Comparison of ENCODE assay signal across 11 mouse cellular contexts in genomic region chr13:17975891-17976290, GRCm38 (mm10). TPM values are rescaled to one million over a fixed set of nuclear protein-coding genes. Genes with fewer than 3 reads are reported as not detected.
DNase-seq lines count a peak whose midpoint lies in the region; ATAC-seq and TF ChIP-seq lines count a peak whose summit lies in the region.
"Had no signal": no experiment of that assay in that cellular context is flagged by ENCODE, and none has a peak within 500 bp of the region (broad histone marks: within the 10 kb centered on the region; RNA-seq: fewer than 3 reads in every experiment).

No protein-coding gene starts in this region.

- H3K4me3 ChIP-seq in heart, embryonic 11.5 days (ENCODE audit: low read depth, low read length): no peak overlapping the region
- no peak overlapping the region for H3K4me3 ChIP-seq in midbrain, postnatal 0 days (ENCODE audit: low read depth, low read length)
- no peak overlapping the region for H3K4me3 ChIP-seq in thymus, adult 2 months (ENCODE audit: control insufficient read depth, insufficient read depth, low read length)
- H3K4me3 ChIP-seq: embryonic facial prominence, embryonic 12.5 days; liver, embryonic 13.5 days had no signal

- WGBS in heart, embryonic 11.5 days (ENCODE audit: insufficient replicate concordance): 35% methylated on average over 2 of the region's 2 CpGs
- WGBS in midbrain, postnatal 0 days: 72% methylated on average over 2 of the region's 2 CpGs
- 2% methylated on average over 2 of the region's 2 CpGs for WGBS in thymus, adult 2 months

- no peaks in the 10 kb centered on the region for H3K27me3 ChIP-seq in heart, embryonic 11.5 days (ENCODE audit: control insufficient read depth, insufficient read depth, low read length)
- no peaks in the 10 kb centered on the region for H3K27me3 ChIP-seq in midbrain, postnatal 0 days (ENCODE audit: insufficient read depth, low read length)
- no peaks in the 10 kb centered on the region for H3K27me3 ChIP-seq in thymus, adult 2 months (ENCODE audit: control insufficient read depth, insufficient read depth, low read length)
- H3K27me3 ChIP-seq: embryonic facial prominence, embryonic 12.5 days had no signal

- no peaks in the 10 kb centered on the region for H3K4me1 ChIP-seq in heart, embryonic 11.5 days (ENCODE audit: control insufficient read depth, insufficient read depth, low read length)
- no peaks in the 10 kb centered on the region for H3K4me1 ChIP-seq in midbrain, postnatal 0 days (ENCODE audit: insufficient read depth, low read length)
- no peaks in the 10 kb centered on the region for H3K4me1 ChIP-seq in thymus, adult 2 months (replicated peaks; ENCODE audit: control insufficient read depth, insufficient read depth, low read length)
- H3K4me1 ChIP-seq: embryonic facial prominence, embryonic 12.5 days; liver, embryonic 13.5 days had no signal

- TF ChIP-seq POLR2A in thymus, adult 2 months (IDR thresholded peaks at IDR 0.05; ENCODE audit: control insufficient read depth, extremely low read depth, insufficient read depth, low read length, poor library complexity): no peak

- 0 out of 2 replicates have a peak, but pooled peaks cover 3% of the 10 kb centered on the region for H3K9me3 ChIP-seq in heart, embryonic 11.5 days (replicated peaks; ENCODE audit: control insufficient read depth, low read length)
- no peaks in the 10 kb centered on the region for H3K9me3 ChIP-seq in midbrain, postnatal 0 days (ENCODE audit: low read length)
- H3K9me3 ChIP-seq: embryonic facial prominence, embryonic 12.5 days; liver, embryonic 13.5 days had no signal

- H3K9ac ChIP-seq in heart, embryonic 11.5 days (ENCODE audit: low read depth, low read length): no peak overlapping the region
- H3K9ac ChIP-seq in midbrain, postnatal 0 days (replicated peaks; ENCODE audit: low read length, poor library complexity, severe bottlenecking): no peak overlapping the region
- H3K9ac ChIP-seq: embryonic facial prominence, embryonic 12.5 days; liver, embryonic 13.5 days had no signal

- H3K36me3 ChIP-seq in heart, embryonic 11.5 days (ENCODE audit: control insufficient read depth, insufficient read depth, low read length): no peaks in the 10 kb centered on the region
- H3K36me3 ChIP-seq in midbrain, postnatal 0 days (ENCODE audit: insufficient read depth, low read length): no peaks in the 10 kb centered on the region
- no peaks in the 10 kb centered on the region for H3K36me3 ChIP-seq in thymus, adult 2 months (ENCODE audit: control insufficient read depth, insufficient read depth, low read length)
- H3K36me3 ChIP-seq: embryonic facial prominence, embryonic 12.5 days; liver, embryonic 13.5 days had no signal

- H3K4me2 ChIP-seq in heart, embryonic 11.5 days: no peak overlapping the region
- H3K4me2 ChIP-seq in midbrain, postnatal 0 days (ENCODE audit: low read depth, low read length, poor library complexity, severe bottlenecking): no peak overlapping the region
- H3K4me2 ChIP-seq: embryonic facial prominence, embryonic 12.5 days; liver, embryonic 13.5 days had no signal

- H3K27ac ChIP-seq in heart, embryonic 11.5 days (ENCODE audit: low read depth, low read length): no peak overlapping the region
- no peak overlapping the region for H3K27ac ChIP-seq in midbrain, postnatal 0 days (ENCODE audit: low read depth, low read length)
- no peak overlapping the region for H3K27ac ChIP-seq in thymus, adult 2 months (ENCODE audit: control insufficient read depth, insufficient read depth, low read length)
- H3K27ac ChIP-seq: embryonic facial prominence, embryonic 12.5 days; liver, embryonic 13.5 days had no signal

- DNase-seq in heart, adult 8-10 months (ENCODE audit: low spot score): peak; percentile 50
- DNase-seq in urinary bladder, postnatal 14 days (ENCODE audit: low spot score): peak; percentile 24
- no peak for DNase-seq in urinary bladder, adult 2 months (ENCODE audit: low spot score)
- DNase-seq in induced T-regulatory cell, adult 2 months (ENCODE audit: low read depth): peak; percentile 89
- no peak for DNase-seq in midbrain, postnatal 0 days (ENCODE audit: low spot score)
- DNase-seq in thymus, adult 2 months: no peak
- no peak for DNase-seq in cerebellum, adult 8-10 months
- DNase-seq: liver, embryonic 13.5 days had no signal

- no peak for TF ChIP-seq CTCF in midbrain, postnatal 0 days (IDR thresholded peaks at IDR 0.05)
- no peak for TF ChIP-seq CTCF in thymus, adult 2 months (IDR thresholded peaks at IDR 0.05; ENCODE audit: borderline replicate concordance, control insufficient read depth, extremely low read depth, insufficient read depth, low read length, poor library complexity)

- ATAC-seq in heart, embryonic 11.5 days (replicated peaks; ENCODE audit: insufficient number of reproducible peaks, low FRiP score, low TSS enrichment): no peak
- ATAC-seq in midbrain, postnatal 0 days (ENCODE audit: low FRiP score): no peak
- ATAC-seq: hindbrain, embryonic 16.5 days had no signal

RNA-seq across cellular contexts. Expression of gene Yae1d1, which starts 17.3 kb away (rescaled TPM):
- total RNA-seq in heart, adult 8-10 months (2022): 10 to 100 TPM; 35.2 to 43.6 (median 38.3) TPM
- 79.8 and 85.2 TPM in 2 replicates for polyA plus RNA-seq in heart, embryonic 11.5 days (2014; fragmentation: Nextera tagmentation; extraction: Ambion mirVana)
- polyA plus RNA-seq in urinary bladder, adult 2 months (2012; rRNA removed): 26.4 and 30.0 TPM in 2 replicates
- 16.7 and 22.7 TPM in 2 replicates for total RNA-seq in midbrain, postnatal 0 days (2014; rRNA removed)
- polyA plus RNA-seq in midbrain, postnatal 0 days (2015; fragmentation: Nextera tagmentation; extraction: Ambion mirVana): 58.4 and 62.6 TPM in 2 replicates
- polyA plus RNA-seq in thymus, adult 2 months (2012; rRNA removed): 6.6 and 7.3 TPM in 2 replicates

RNA-seq across cellular contexts. Expression of gene Rala, which starts 31.9 kb away (rescaled TPM):
- 10 to 100 TPM; 30.5 to 35.8 (median 33.9) TPM for total RNA-seq in heart, adult 8-10 months (2022)
- 85.4 and 89.9 TPM in 2 replicates for polyA plus RNA-seq in heart, embryonic 11.5 days (2014; fragmentation: Nextera tagmentation; extraction: Ambion mirVana)
- polyA plus RNA-seq in urinary bladder, adult 2 months (2012; rRNA removed): 39.1 and 45.2 TPM in 2 replicates
- total RNA-seq in midbrain, postnatal 0 days (2014; rRNA removed): 94.8 and 94.9 TPM in 2 replicates
- 233 and 257 TPM in 2 replicates for polyA plus RNA-seq in midbrain, postnatal 0 days (2015; fragmentation: Nextera tagmentation; extraction: Ambion mirVana)
- 14.5 and 16.7 TPM in 2 replicates for polyA plus RNA-seq in thymus, adult 2 months (2012; rRNA removed)

Comparison
In these comparisons a context has a peak if more than half of its experiments do, and no peak if none do; other contexts are left out.
1. DNase-seq: peak in heart, adult 8-10 months (single experiment), urinary bladder, postnatal 14 days (single experiment) and induced T-regulatory cell, adult 2 months (single experiment); none in urinary bladder, adult 2 months (single experiment), midbrain, postnatal 0 days (single experiment), thymus, adult 2 months (single experiment) and cerebellum, adult 8-10 months (single experiment).